Mouse (Mus musculus): ENCODE results near the gene Gm47791.

DNA sequence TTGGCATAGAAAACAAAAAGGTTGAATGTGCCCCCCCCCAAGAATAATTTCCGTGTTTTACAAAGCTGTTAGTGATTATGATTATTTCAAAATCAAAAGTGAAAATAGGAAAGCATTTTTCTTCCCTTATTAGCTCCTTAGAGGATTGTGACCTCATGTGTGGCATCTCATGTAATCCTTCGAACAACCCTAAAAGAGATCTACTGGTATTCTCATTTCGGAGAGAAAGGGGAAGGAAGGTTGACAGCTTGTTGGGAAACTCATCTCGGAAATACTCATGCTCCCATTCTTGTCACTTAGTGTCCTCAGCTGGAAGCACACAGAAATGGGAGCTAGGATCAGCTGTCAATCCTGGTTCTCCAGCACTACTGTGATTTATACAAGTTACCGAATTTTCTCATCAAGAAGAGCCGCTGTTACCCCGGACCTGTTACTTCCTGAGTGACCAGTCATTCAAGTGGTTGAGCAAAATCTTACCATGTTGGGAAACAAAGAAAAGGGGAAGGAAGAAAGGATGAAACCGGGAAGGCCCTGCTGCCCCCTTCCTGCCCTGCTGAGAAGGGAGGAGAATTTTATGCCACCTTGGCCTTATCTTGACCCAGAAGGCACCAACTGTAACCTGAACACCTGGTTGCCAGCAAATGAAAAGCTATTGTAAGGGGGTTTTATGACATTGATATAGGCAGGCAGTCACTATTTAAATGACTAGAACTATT is 9.4 kb downstream of the Gm47791 start:
- TF ChIP-seq GATA1 (IDR thresholded peaks at IDR 0.05; ENCODE audit: borderline replicate concordance, low read length) (no peak), FLI1 (IDR thresholded peaks at IDR 0.05; ENCODE audit: low read length) (no peak)
